Mouse (Mus musculus): ENCODE measurements around the gene Fry. TPM values are rescaled to one million over a fixed set of nuclear protein-coding genes. Genes with fewer than 3 reads are reported as not detected.

Fry gene
- polyA plus RNA-seq, 1 experiment from 2014 or later = 42.2 TPM

GRCm38 (mm10) chr5:150149725-150150124, 31.3 kb downstream of the Fry start:
- no peaks in the 10 kb centered on the region for H3K27me3 ChIP-seq (ENCODE audit: control insufficient read depth, insufficient read depth, low read length)
- H3K9ac ChIP-seq (ENCODE audit: low read length) = no peak overlapping the region
- H3K27ac ChIP-seq (replicated peaks in 1 of 2; ENCODE audit: control insufficient read depth in 1 of 2, insufficient read depth in 1 of 2, low read depth in 2 of 2, low read length in 2 of 2) = peak overlapping the region; percentile 57 to 61
- 0 out of 4 replicates have a peak overlapping the region, but pooled peaks of 1 of the 2 experiments have one; percentile 4 for H3K4me3 ChIP-seq (ENCODE audit: control insufficient read depth in 1 of 2, insufficient read depth in 1 of 2, low read depth in 1 of 2, low read length in 2 of 2)
- peak overlapping the region; percentile 54 for H3K4me2 ChIP-seq (ENCODE audit: low read length)
- H3K4me1 ChIP-seq (ENCODE audit: control insufficient read depth in 2 of 2, insufficient read depth in 2 of 2, low read length in 2 of 2) = peaks cover 22 to 36% of the 10 kb centered on the region in 2 experiments
- no peaks in the 10 kb centered on the region for H3K9me3 ChIP-seq (ENCODE audit: control insufficient read depth, low read length)
- ATAC-seq (ENCODE audit: insufficient number of reproducible peaks, insufficient read depth, low FRiP score, low read depth) = peak; percentile 40; the same call in 1 of the 2 replicates
- no peaks in the 10 kb centered on the region for H3K36me3 ChIP-seq (ENCODE audit: control insufficient read depth, insufficient read depth, low read length)
- WGBS = 21% methylated on average over 11 of the region's 11 CpGs

GRCm38 (mm10) chr5:150150986-150151385, 32.5 kb downstream of the Fry start:
- H3K4me1 ChIP-seq (ENCODE audit: control insufficient read depth in 2 of 2, insufficient read depth in 2 of 2, low read length in 2 of 2) = peaks cover 26 to 37% of the 10 kb centered on the region in 2 experiments
- H3K27me3 ChIP-seq (ENCODE audit: control insufficient read depth, insufficient read depth, low read length) = no peaks in the 10 kb centered on the region
- H3K27ac ChIP-seq (replicated peaks in 1 of 2; ENCODE audit: control insufficient read depth in 1 of 2, insufficient read depth in 1 of 2, low read depth in 2 of 2, low read length in 2 of 2) = no peak overlapping the region
- no peak overlapping the region for H3K4me3 ChIP-seq (ENCODE audit: control insufficient read depth in 1 of 2, insufficient read depth in 1 of 2, low read depth in 1 of 2, low read length in 2 of 2)
- H3K36me3 ChIP-seq (ENCODE audit: control insufficient read depth, insufficient read depth, low read length) = no peaks in the 10 kb centered on the region
- no peak overlapping the region for H3K4me2 ChIP-seq (ENCODE audit: low read length)
- H3K9ac ChIP-seq (ENCODE audit: low read length) = no peak overlapping the region
- 92% methylated on average over 4 of the region's 4 CpGs for WGBS
- no peaks in the 10 kb centered on the region for H3K9me3 ChIP-seq (ENCODE audit: control insufficient read depth, low read length)
- no peak for ATAC-seq (ENCODE audit: insufficient number of reproducible peaks, insufficient read depth, low FRiP score, low read depth)

GRCm38 (mm10) chr5:150152071-150152879, 33.8 kb downstream of the Fry start:
- Histone ChIP-seq H3K27me3 (ENCODE audit: control insufficient read depth, insufficient read depth, low read length) (no peaks in the 10 kb centered on the region), H3K36me3 (ENCODE audit: control insufficient read depth, insufficient read depth, low read length) (no peaks in the 10 kb centered on the region), H3K9me3 (ENCODE audit: control insufficient read depth, low read length) (no peaks in the 10 kb centered on the region), H3K9ac (ENCODE audit: low read length) (no peak overlapping the region), H3K4me2 (ENCODE audit: low read length) (no peak overlapping the region), H3K27ac (replicated peaks in 1 of 2; ENCODE audit: control insufficient read depth in 1 of 2, insufficient read depth in 1 of 2, low read depth in 2 of 2, low read length in 2 of 2) (no peak overlapping the region), H3K4me1 (ENCODE audit: control insufficient read depth in 2 of 2, insufficient read depth in 2 of 2, low read length in 2 of 2) (peaks cover 30 to 44% of the 10 kb centered on the region in 2 experiments), H3K4me3 (ENCODE audit: control insufficient read depth in 1 of 2, insufficient read depth in 1 of 2, low read depth in 1 of 2, low read length in 2 of 2) (no peak overlapping the region)
- WGBS = 65% methylated on average over 22 of the region's 22 CpGs
- ATAC-seq (ENCODE audit: insufficient number of reproducible peaks, insufficient read depth, low FRiP score, low read depth) = no peak

GRCm38 (mm10) chr5:150152880-150153281, 34.4 kb downstream of the Fry start:
- H3K9ac ChIP-seq (ENCODE audit: low read length) = no peak overlapping the region
- no peak overlapping the region for H3K4me2 ChIP-seq (ENCODE audit: low read length)
- WGBS = 69% methylated on average over 10 of the region's 10 CpGs
- peaks cover 30 to 44% of the 10 kb centered on the region in 2 experiments for H3K4me1 ChIP-seq (ENCODE audit: control insufficient read depth in 2 of 2, insufficient read depth in 2 of 2, low read length in 2 of 2)
- no peaks in the 10 kb centered on the region for H3K27me3 ChIP-seq (ENCODE audit: control insufficient read depth, insufficient read depth, low read length)
- H3K4me3 ChIP-seq (ENCODE audit: control insufficient read depth in 1 of 2, insufficient read depth in 1 of 2, low read depth in 1 of 2, low read length in 2 of 2) = no peak overlapping the region
- H3K36me3 ChIP-seq (ENCODE audit: control insufficient read depth, insufficient read depth, low read length) = no peaks in the 10 kb centered on the region
- ATAC-seq (ENCODE audit: insufficient number of reproducible peaks, insufficient read depth, low FRiP score, low read depth) = no peak
- no peaks in the 10 kb centered on the region for H3K9me3 ChIP-seq (ENCODE audit: control insufficient read depth, low read length)
- no peak overlapping the region for H3K27ac ChIP-seq (replicated peaks in 1 of 2; ENCODE audit: control insufficient read depth in 1 of 2, insufficient read depth in 1 of 2, low read depth in 2 of 2, low read length in 2 of 2)

GRCm38 (mm10) chr5:150155388-150155787, 36.9 kb downstream of the Fry start:
- Histone ChIP-seq H3K36me3 (ENCODE audit: control insufficient read depth, insufficient read depth, low read length) (no peaks in the 10 kb centered on the region), H3K27me3 (ENCODE audit: control insufficient read depth, insufficient read depth, low read length) (no peaks in the 10 kb centered on the region), H3K4me1 (ENCODE audit: control insufficient read depth in 2 of 2, insufficient read depth in 2 of 2, low read length in 2 of 2) (peaks cover 21 to 31% of the 10 kb centered on the region in 2 experiments), H3K9ac (ENCODE audit: low read length) (no peak overlapping the region), H3K4me3 (ENCODE audit: control insufficient read depth in 1 of 2, insufficient read depth in 1 of 2, low read depth in 1 of 2, low read length in 2 of 2) (no peak overlapping the region), H3K4me2 (ENCODE audit: low read length) (0 out of 2 replicates have a peak overlapping the region, but pooled peaks have one; percentile 4), H3K9me3 (ENCODE audit: control insufficient read depth, low read length) (no peaks in the 10 kb centered on the region), H3K27ac (replicated peaks in 1 of 2; ENCODE audit: control insufficient read depth in 1 of 2, insufficient read depth in 1 of 2, low read depth in 2 of 2, low read length in 2 of 2) (peak overlapping the region in 1 of 2 experiments; percentile 38; a peak in 3 of 4 replicates)
- 75% methylated on average over 8 of the region's 8 CpGs for WGBS
- no peak for ATAC-seq (ENCODE audit: insufficient number of reproducible peaks, insufficient read depth, low FRiP score, low read depth)

- H3K27ac ChIP-seq (replicated peaks in 1 of 2; ENCODE audit: control insufficient read depth in 1 of 2, insufficient read depth in 1 of 2, low read depth in 2 of 2, low read length in 2 of 2) = peak overlapping the region in 1 of 2 experiments; percentile 38; a peak in 2 of 4 replicates
- 78% methylated on average over 16 of the region's 16 CpGs for WGBS
Observed at GRCm38 (mm10) chr5:150156063-150156786, 37.8 kb downstream of the Fry start.

GRCm38 (mm10) chr5:150157682-150158081, 39.2 kb downstream of the Fry start:
- H3K4me3 ChIP-seq (ENCODE audit: control insufficient read depth in 1 of 2, insufficient read depth in 1 of 2, low read depth in 1 of 2, low read length in 2 of 2) = no peak overlapping the region
- no peak overlapping the region for H3K4me2 ChIP-seq (ENCODE audit: low read length)
- H3K4me1 ChIP-seq (ENCODE audit: control insufficient read depth in 2 of 2, insufficient read depth in 2 of 2, low read length in 2 of 2) = peaks cover 11 to 17% of the 10 kb centered on the region in 2 experiments
- WGBS = 42% methylated on average over 6 of the region's 6 CpGs
- no peak overlapping the region for H3K9ac ChIP-seq (ENCODE audit: low read length)
- ATAC-seq (ENCODE audit: insufficient number of reproducible peaks, insufficient read depth, low FRiP score, low read depth) = no peak
- H3K9me3 ChIP-seq (ENCODE audit: control insufficient read depth, low read length) = no peaks in the 10 kb centered on the region
- H3K36me3 ChIP-seq (ENCODE audit: control insufficient read depth, insufficient read depth, low read length) = no peaks in the 10 kb centered on the region
- H3K27me3 ChIP-seq (ENCODE audit: control insufficient read depth, insufficient read depth, low read length) = no peaks in the 10 kb centered on the region
- H3K27ac ChIP-seq (replicated peaks in 1 of 2; ENCODE audit: control insufficient read depth in 1 of 2, insufficient read depth in 1 of 2, low read depth in 2 of 2, low read length in 2 of 2) = no peak overlapping the region

More at GRCm38 (mm10) chr5:150156063-150156786, 37.8 kb downstream of the Fry start:
- H3K27me3 ChIP-seq (ENCODE audit: control insufficient read depth, insufficient read depth, low read length) = no peaks in the 10 kb centered on the region
- no peak overlapping the region for H3K4me3 ChIP-seq (ENCODE audit: control insufficient read depth in 1 of 2, insufficient read depth in 1 of 2, low read depth in 1 of 2, low read length in 2 of 2)
- no peaks in the 10 kb centered on the region for H3K9me3 ChIP-seq (ENCODE audit: control insufficient read depth, low read length)
- ATAC-seq (ENCODE audit: insufficient number of reproducible peaks, insufficient read depth, low FRiP score, low read depth) = no peak
- H3K9ac ChIP-seq (ENCODE audit: low read length) = no peak overlapping the region
- H3K36me3 ChIP-seq (ENCODE audit: control insufficient read depth, insufficient read depth, low read length) = no peaks in the 10 kb centered on the region
- H3K4me1 ChIP-seq (ENCODE audit: control insufficient read depth in 2 of 2, insufficient read depth in 2 of 2, low read length in 2 of 2) = peaks cover 21 to 24% of the 10 kb centered on the region in 2 experiments
- peak overlapping the region; percentile 30 for H3K4me2 ChIP-seq (ENCODE audit: low read length)
